ENCODE assay signal across 12 mouse cellular contexts in the genomic region with DNA sequence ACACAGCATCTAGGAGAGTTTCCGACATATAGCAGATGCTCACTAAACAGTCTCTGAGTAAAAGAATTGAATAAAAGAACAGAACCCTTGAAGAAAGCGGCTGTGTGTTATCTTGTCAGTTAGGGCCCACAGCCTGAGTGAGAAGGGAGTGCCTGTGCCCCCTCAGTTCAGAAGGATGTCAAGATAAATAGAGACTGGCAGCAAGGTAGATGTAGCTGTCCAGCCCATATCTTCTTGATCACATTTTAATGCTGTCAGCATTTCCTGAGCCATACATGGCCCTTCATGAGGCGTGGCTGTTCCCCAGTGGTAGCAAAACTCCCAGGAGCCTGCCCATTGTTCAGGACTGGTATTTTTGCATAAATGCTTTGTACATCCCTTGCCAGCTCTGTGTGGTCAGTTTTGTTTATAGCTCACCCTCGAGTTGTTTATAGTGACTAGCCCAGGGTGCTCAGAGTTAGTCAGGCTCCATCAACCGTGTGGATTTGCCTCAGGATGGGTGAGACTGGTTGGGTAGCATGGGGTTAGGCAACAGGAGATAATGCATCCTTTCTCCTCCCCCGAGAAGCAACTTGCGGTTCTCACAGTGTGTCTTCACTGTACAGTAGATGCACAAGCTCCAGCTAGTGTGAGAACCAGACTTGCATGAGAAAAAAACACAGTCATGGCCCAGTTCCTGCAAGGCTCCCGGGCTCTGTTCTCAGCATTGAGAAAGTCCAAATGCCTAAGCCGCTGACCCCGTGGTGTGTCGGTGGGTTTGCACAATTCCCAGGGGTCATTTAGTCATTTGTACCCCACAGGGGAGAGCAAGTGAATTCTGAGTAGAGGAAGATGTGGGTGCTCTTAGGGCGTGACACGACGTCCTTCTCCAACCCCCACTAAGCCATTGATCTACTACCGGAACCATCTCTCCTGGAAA.
DNase-seq lines count a peak whose midpoint lies in the region; ATAC-seq and TF ChIP-seq lines count a peak whose summit lies in the region.
"Had no signal": no experiment of that assay in that cellular context is flagged by ENCODE, and none has a peak within 500 bp of the region (broad histone marks: within the 10 kb centered on the region; RNA-seq: fewer than 3 reads in every experiment).

No protein-coding gene starts in this region.

- WGBS in lung, embryonic 14.5 days = 70% methylated on average over 15 of the region's 15 CpGs
- WGBS in lung, adult 2 months = 64% methylated on average over 15 of the region's 15 CpGs
- 63% methylated on average over 15 of the region's 15 CpGs for WGBS in liver, embryonic 12.5 days (ENCODE audit: insufficient replicate concordance)
- WGBS in stomach, embryonic 14.5 days = 77% methylated on average over 15 of the region's 15 CpGs

- ATAC-seq in lung, embryonic 14.5 days (ENCODE audit: insufficient read depth) = peak; percentile 10; the same call in 1 of the 2 replicates
- peak; percentile 97 for ATAC-seq in liver, embryonic 12.5 days
- peak; percentile 37; the same call in 1 of the 2 replicates for ATAC-seq in stomach, embryonic 14.5 days (ENCODE audit: insufficient number of reproducible peaks, insufficient read depth, low FRiP score, low read depth)

- H3K36me3 ChIP-seq in lung, embryonic 14.5 days (ENCODE audit: insufficient read depth) = no peaks in the 10 kb centered on the region
- H3K36me3 ChIP-seq in liver, embryonic 12.5 days = no peaks in the 10 kb centered on the region
- no peaks in the 10 kb centered on the region for H3K36me3 ChIP-seq in stomach, embryonic 14.5 days (ENCODE audit: control insufficient read depth, insufficient read depth, low read length)
- H3K36me3 ChIP-seq: midbrain, embryonic 12.5 days; neural tube, embryonic 13.5 days had no signal

- TF ChIP-seq POLR2A in lung, adult 2 months (IDR thresholded peaks at IDR 0.05; ENCODE audit: borderline replicate concordance, extremely low read depth, low read depth, low read length) = no peak

- no peak overlapping the region for H3K9ac ChIP-seq in lung, embryonic 14.5 days
- peak overlapping the region; percentile 31; the same call in 1 of the 2 replicates for H3K9ac ChIP-seq in liver, embryonic 12.5 days
- no peak overlapping the region for H3K9ac ChIP-seq in stomach, embryonic 14.5 days (replicated peaks; ENCODE audit: low read depth, low read length)
- H3K9ac ChIP-seq: hindbrain, embryonic 14.5 days; midbrain, embryonic 12.5 days; neural tube, embryonic 13.5 days had no signal

- H3K4me2 ChIP-seq in lung, embryonic 14.5 days = no peak overlapping the region
- H3K4me2 ChIP-seq in liver, embryonic 12.5 days = peak overlapping the region; percentile 36
- H3K4me2 ChIP-seq in stomach, embryonic 14.5 days (replicated peaks; ENCODE audit: low read depth, low read length) = no peak overlapping the region
- H3K4me2 ChIP-seq: hindbrain, embryonic 14.5 days; midbrain, embryonic 12.5 days; neural tube, embryonic 13.5 days had no signal

- H3K27ac ChIP-seq in lung, embryonic 14.5 days (ENCODE audit: low read depth) = peak overlapping the region; percentile 9
- H3K27ac ChIP-seq in liver, embryonic 12.5 days = peak overlapping the region; percentile 79
- 0 out of 2 replicates have a peak overlapping the region, but pooled peaks have one; percentile 6 for H3K27ac ChIP-seq in stomach, embryonic 14.5 days (ENCODE audit: low read length)
- H3K27ac ChIP-seq: hindbrain, embryonic 14.5 days; midbrain, embryonic 12.5 days; neural tube, embryonic 13.5 days had no signal

- H3K4me1 ChIP-seq in lung, embryonic 14.5 days (ENCODE audit: insufficient read depth) = peaks cover 17% of the 10 kb centered on the region
- no peaks in the 10 kb centered on the region; the same call in 1 of the 2 replicates for H3K4me1 ChIP-seq in lung, adult 2 months (ENCODE audit: control insufficient read depth, insufficient read depth, low read length)
- H3K4me1 ChIP-seq in liver, embryonic 12.5 days = peaks cover 33% of the 10 kb centered on the region
- no peaks in the 10 kb centered on the region; the same call in 1 of the 2 replicates for H3K4me1 ChIP-seq in stomach, embryonic 14.5 days (ENCODE audit: control insufficient read depth, insufficient read depth, low read length)

- no peaks in the 10 kb centered on the region for H3K27me3 ChIP-seq in lung, embryonic 14.5 days (ENCODE audit: insufficient read depth, low read length)
- H3K27me3 ChIP-seq in liver, embryonic 12.5 days (replicated peaks) = peaks cover 12% of the 10 kb centered on the region
- H3K27me3 ChIP-seq in stomach, embryonic 14.5 days (ENCODE audit: control insufficient read depth, insufficient read depth, low read length) = no peaks in the 10 kb centered on the region
- H3K27me3 ChIP-seq: midbrain, embryonic 12.5 days; neural tube, embryonic 13.5 days had no signal

- peak; percentile 49 for DNase-seq in adrenal gland, postnatal 14 days
- DNase-seq in adrenal gland, postnatal 25 days = no peak
- no peak for DNase-seq in lung, embryonic 14.5 days
- DNase-seq in lung, adult 2 months = no peak
- no peak for DNase-seq in urinary bladder, postnatal 14 days (ENCODE audit: low spot score)
- no peak for DNase-seq in ovary, postnatal 36 days (ENCODE audit: low spot score)
- DNase-seq: thymus, postnatal 25 days had no signal

- no peak for TF ChIP-seq CTCF in lung, embryonic 14.5 days (IDR thresholded peaks at IDR 0.05; ENCODE audit: low read depth)
- no peak for TF ChIP-seq CTCF in lung, adult 2 months (IDR thresholded peaks at IDR 0.05; ENCODE audit: insufficient read depth, low read length)

- H3K4me3 ChIP-seq in lung, embryonic 14.5 days (ENCODE audit: low read depth, low read length) = no peak overlapping the region
- H3K4me3 ChIP-seq in lung, adult 2 months (replicated peaks; ENCODE audit: extremely low read depth, low read depth, low read length) = no peak overlapping the region
- no peak overlapping the region for H3K4me3 ChIP-seq in liver, embryonic 12.5 days
- no peak overlapping the region for H3K4me3 ChIP-seq in stomach, embryonic 14.5 days (ENCODE audit: low read depth, low read length)
- H3K4me3 ChIP-seq: midbrain, embryonic 12.5 days; neural tube, embryonic 13.5 days had no signal

- H3K9me3 ChIP-seq in lung, embryonic 14.5 days (ENCODE audit: low read depth, low read length) = no peaks in the 10 kb centered on the region
- H3K9me3 ChIP-seq in liver, embryonic 12.5 days (replicated peaks) = no peaks in the 10 kb centered on the region
- no peaks in the 10 kb centered on the region for H3K9me3 ChIP-seq in stomach, embryonic 14.5 days (ENCODE audit: control insufficient read depth, low read depth, low read length)
- H3K9me3 ChIP-seq: midbrain, embryonic 12.5 days; neural tube, embryonic 13.5 days had no signal

Comparison
In these comparisons a context has a peak if more than half of its experiments do, and no peak if none do; other contexts are left out.
1. ATAC-seq: peak in every context shown above with its lines; median percentile 97 in liver, embryonic 12.5 days; 37 in stomach, embryonic 14.5 days; 10 in lung, embryonic 14.5 days.
2. H3K27ac ChIP-seq: peak in every context shown above with its lines; median percentile 79 in liver, embryonic 12.5 days; 9 in lung, embryonic 14.5 days; 6 in stomach, embryonic 14.5 days.